Mouse (Mus musculus): ENCODE results near the gene Odf3l2.

Odf3l2 gene

GRCm38 (mm10) chr10:79625398-79625797 lies 20.1 kb downstream of the Odf3l2 start:
- no peak for DNase-seq

DNA sequence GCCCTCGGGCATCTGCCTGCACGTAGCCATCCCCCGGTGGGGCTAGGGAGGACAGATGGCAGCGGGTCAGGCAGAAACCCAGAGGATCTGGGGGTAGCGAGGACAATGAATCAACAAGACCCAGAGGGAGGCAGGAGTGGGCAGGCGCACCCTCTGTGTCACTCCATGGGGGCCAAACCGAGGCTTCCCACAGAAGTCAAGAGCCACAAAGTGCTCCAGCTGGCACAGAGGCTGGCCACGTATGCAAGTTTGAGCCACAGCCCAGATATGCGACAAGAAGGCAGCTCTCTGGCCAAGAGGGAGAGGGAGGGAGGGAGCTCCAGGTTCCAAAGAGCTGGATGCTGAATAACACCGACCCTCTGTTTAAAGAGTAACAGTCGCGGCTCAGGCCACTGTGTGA lies 21.6 kb downstream of the Odf3l2 start:
- no peak for DNase-seq

DNA sequence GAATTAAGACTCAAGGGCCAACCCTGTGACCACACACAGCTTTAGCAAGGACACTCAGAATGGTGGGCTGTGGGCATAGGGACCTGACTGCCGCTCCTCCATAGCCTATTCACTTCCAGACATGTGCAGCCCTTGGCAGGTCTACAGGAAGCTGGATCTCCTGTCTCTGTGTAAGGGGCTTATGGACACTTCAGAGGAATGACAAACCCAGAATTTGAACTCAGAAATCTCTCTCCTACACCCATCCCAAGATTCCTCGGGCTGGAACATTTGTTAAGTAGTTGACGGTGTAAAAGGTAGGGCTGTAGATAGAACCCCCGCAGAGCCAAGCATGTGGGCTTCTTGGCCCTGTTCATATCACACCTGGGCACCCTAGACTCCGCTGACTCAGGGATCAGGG lies 29.2 kb downstream of the Odf3l2 start:
- DNase-seq = no peak

DNA sequence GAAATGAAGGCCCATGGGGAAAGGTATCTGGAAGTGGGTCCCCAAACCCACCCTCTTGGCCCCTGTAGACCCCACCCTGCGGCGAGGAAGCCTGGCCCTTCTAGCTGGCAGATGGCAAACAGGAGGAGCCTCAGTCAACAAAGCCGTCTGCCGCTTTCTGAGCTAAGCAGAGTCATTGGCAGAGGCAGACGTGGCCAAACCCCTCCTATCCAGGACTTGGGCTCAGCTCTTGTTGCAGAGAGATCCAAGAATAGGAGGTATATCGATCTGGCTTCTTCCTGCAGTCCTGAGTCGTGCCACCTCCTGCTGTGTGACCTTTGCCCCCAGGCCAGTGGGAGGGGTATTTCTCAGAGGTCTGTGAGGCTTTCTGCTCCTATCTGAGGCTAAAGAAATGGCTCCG lies 29.7 kb downstream of the Odf3l2 start:
- DNase-seq = no peak

DNA sequence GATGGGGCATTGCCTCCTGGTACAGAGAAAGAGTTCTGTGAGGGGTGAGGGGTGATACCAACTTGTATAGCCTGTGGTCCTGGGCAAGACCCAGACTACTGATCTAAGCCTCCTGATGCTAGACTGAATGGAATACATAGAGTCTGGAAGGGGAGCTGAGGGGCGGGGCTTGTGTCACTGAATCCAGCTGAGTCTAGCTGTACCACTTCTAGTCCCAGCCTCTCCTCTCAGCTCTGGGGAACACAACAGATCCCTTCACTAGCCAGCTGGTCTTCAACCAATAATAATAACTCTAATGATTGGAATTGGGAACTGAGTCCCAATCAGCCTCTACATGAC lies 31.3 kb downstream of the Odf3l2 start:
- no peak for DNase-seq

DNA sequence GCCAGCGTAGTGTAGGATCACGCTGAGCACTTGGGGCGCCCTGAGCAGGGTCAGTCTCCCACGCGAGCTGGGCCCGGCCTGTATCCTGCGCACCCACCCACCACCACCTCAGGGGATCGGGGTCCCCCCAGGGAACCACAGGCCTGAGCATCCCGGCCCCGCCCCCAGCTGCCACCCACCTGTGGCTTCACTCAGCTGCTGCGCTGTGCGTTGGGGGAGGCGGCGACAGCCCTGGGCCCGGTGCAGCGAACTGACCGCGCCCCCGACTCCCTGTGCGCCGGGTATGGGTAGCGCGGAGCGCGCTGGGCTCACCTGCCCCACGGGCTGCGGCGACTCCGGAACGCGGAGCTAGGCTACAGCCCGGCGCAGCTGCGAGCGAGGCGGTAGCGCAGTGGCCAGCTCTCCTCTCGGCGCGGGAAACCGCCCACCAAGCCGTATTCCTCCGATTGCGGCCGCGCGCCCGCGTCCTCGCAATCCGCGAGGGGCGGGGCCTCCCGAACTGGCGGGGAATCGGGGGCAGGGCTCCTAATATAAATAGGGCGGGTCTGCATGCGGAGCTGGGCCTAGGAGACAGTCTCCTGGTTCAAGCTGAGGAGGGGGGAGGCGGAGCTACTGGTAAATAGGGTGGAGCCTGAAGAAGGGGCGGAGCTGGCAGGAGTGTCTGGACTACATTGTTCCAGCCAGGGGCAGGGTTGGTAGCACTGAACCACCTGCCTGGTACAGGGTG lies 31.8 kb downstream of the Odf3l2 start, which contains the start of gene C2cd4c:
C2cd4c (minus strand) TSS at position 448 of the 727 bp plus-strand sequence.
- peak; percentile 72 to 74 for DNase-seq

- DNase-seq = peak in 1 of 2 experiments; percentile 24
Measured at GRCm38 (mm10) chr10:79612192-79613135, 33.1 kb downstream of the Odf3l2 start.

GRCm38 (mm10) chr10:79611296-79611695 lies 34.2 kb downstream of the Odf3l2 start:
- DNase-seq = no peak

DNA sequence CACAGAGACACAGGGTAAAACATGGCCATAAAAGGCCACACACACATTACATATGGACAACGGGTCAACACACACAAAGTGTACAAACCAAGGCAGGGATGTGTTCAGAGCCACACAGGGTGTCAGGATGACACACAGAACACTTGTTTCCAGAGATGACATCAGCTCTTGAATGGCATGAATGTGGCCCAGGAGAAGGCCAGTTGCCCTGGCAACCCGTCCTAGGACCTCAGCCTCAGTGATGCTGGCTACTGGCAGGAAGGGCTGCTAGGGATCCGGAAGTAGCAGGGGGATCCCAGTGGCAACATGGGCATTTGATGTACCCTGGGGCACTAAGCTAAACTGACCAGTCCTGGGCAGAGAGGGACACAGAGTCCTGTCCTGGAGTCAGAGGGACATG lies 36.3 kb downstream of the Odf3l2 start:
- DNase-seq = no peak

GRCm38 (mm10) chr10:79607892-79608291 lies 37.6 kb downstream of the Odf3l2 start:
- no peak for DNase-seq

- no peak for DNase-seq
Measured at GRCm38 (mm10) chr10:79606537-79606936, 39.0 kb downstream of the Odf3l2 start.

- DNase-seq = no peak
Measured at GRCm38 (mm10) chr10:79597936-79598230, 47.7 kb downstream of the Odf3l2 start.

DNA sequence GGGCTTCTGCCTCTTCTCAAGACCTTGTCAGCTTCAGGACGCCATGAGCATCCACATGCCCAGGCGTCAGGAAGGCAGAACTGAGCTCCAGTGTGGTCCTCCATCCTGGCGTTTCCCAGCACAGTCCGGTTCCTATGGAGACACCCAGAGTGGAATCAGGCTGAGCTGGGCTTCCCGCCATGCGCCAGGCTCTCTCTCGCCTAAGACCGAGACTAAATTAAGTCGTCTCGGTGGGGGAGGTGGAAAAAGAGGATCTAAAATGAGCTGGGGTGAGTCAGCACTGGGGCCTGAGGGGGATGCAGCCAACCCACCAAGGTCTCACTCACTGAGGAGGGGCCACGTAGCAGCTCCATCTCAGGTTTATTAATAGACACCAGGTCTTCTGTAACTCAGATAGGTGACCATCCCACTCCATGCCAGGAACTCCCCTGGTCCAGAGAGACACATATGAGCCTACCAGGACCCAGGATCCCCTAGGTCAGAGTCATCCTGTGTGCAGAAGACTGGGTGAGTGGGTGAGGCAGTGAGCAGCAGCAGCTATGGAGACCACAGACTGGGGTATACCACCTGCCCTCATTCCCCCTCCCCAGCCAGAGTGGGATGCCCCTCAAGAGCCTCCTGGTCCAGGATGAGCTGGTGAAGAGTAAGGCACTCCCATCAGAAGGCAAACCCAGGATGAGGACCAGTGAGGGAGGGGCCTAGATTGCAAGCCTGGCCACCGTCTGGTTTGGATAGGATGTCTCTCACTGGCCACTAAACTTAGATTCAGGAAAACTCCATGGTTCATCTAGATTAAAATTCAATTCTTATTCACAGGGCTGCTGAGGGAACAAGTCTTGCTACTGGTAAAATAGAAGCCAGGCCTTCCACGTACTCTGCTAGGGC lies 48.2 kb downstream of the Odf3l2 start:
- no peak for DNase-seq

DNA sequence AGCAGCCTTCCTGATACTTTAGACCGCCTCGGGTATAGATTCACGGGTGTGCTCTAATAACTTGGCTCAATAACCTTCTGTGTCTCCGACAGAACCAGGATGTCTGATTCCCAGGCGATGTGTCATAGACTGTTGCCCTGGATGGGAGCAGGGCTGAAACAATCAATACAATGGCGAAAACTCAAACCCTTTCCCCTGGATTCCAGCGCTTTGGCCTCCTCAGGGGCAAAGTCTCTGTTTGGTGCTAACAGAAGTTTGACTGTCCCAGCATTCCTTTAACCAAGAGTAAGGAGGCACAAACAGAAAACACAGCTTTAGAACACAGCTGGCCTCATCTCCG lies 50.0 kb downstream of the Odf3l2 start:
- no peak for DNase-seq

- peak; percentile 36 to 64 for DNase-seq
Measured at GRCm38 (mm10) chr10:79594872-79595589, 50.5 kb downstream of the Odf3l2 start.

- DNase-seq = no peak
Measured at GRCm38 (mm10) chr10:79594111-79594510, 51.4 kb downstream of the Odf3l2 start.

- DNase-seq = peak in 1 of 2 experiments; percentile 8
Measured at GRCm38 (mm10) chr10:79590702-79591101, 54.8 kb downstream of the Odf3l2 start.

Data from lung, postnatal 4 days (tissue).